Mouse (Mus musculus): ENCODE results near the gene Bcl11b. TPM values are rescaled to one million over a fixed set of nuclear protein-coding genes. Genes with fewer than 3 reads are reported as not detected.

Bcl11b gene
- polyA plus RNA-seq, 1 experiment from 2014 or later: 21.6 TPM

GRCm38 (mm10) chr12:107997241-107997640, 6.2 kb downstream of the Bcl11b start:
- no peaks in the 10 kb centered on the region for H3K27me3 ChIP-seq (replicated peaks)
- 0 out of 2 replicates have a peak overlapping the region, but pooled peaks have one; percentile 68 for H3K27ac ChIP-seq (replicated peaks)
- WGBS: 25% methylated on average over 3 of the region's 3 CpGs
- ATAC-seq (ENCODE audit: low FRiP score): no peak
- peak overlapping the region; percentile 98 for H3K4me2 ChIP-seq
- H3K4me1 ChIP-seq: peaks cover 61% of the 10 kb centered on the region
- H3K9me3 ChIP-seq (replicated peaks): no peaks in the 10 kb centered on the region
- peak overlapping the region; percentile 81 for H3K4me3 ChIP-seq (replicated peaks)
- H3K9ac ChIP-seq (replicated peaks): peak overlapping the region; percentile 34; the same call in 1 of the 2 replicates
- H3K36me3 ChIP-seq: no peaks in the 10 kb centered on the region

DNA sequence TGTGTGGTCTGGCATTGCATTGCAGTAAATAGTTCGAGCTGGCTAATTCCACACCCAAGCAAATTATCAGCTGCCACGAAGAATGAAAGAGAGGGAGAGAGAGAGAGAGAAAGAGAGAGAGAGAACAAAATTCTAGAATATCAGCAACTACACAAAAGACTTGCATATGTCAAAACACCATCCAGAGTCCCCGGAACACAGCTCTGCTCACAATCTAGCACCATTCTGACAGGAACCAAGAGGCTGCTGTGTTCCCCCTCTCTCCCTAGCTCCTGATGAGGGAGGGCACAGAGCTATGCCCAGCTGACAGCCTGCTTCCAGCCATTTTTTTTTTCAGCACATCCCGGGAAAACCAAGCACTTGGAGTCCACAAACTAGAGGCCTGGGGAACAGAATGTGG, 6.6 kb downstream of the Bcl11b start:
- Histone ChIP-seq H3K9ac (replicated peaks) (no peak overlapping the region), H3K4me2 (peak overlapping the region; percentile 98), H3K27me3 (replicated peaks) (no peaks in the 10 kb centered on the region), H3K4me3 (replicated peaks) (peak overlapping the region; percentile 81; the same call in 1 of the 2 replicates), H3K4me1 (peaks cover 58% of the 10 kb centered on the region), H3K36me3 (no peaks in the 10 kb centered on the region), H3K9me3 (replicated peaks) (no peaks in the 10 kb centered on the region), H3K27ac (replicated peaks) (no peak overlapping the region)
- 43% methylated on average over 4 of the region's 4 CpGs for WGBS
- ATAC-seq (ENCODE audit: low FRiP score): no peak

DNA sequence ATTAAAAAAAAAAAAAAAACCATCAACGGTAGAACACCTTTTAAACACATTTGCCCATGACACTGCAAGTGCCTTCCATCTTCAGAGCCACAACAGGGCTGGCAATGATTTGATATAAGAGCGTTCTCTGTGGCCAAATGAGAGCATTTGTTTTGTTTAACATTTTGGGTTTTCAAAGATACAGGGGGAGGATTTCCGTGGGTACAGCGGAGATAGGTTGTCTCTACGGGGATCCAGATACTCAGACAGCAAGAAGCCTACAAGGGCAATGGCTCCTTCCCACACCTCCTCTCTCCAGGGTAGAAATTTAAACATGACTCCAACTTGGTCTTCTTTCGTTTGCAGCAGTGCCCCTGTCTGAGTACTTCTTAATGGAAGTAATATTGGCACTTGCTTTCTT, 7.2 kb downstream of the Bcl11b start:
- H3K27ac ChIP-seq (replicated peaks): no peak overlapping the region
- H3K4me1 ChIP-seq: peaks cover 63% of the 10 kb centered on the region
- no peak for ATAC-seq (ENCODE audit: low FRiP score)
- H3K4me3 ChIP-seq (replicated peaks): no peak overlapping the region
- no peak overlapping the region for H3K9ac ChIP-seq (replicated peaks)
- H3K4me2 ChIP-seq: peak overlapping the region; percentile 98; the same call in 1 of the 2 replicates
- H3K9me3 ChIP-seq (replicated peaks): no peaks in the 10 kb centered on the region
- 66% methylated on average over 6 of the region's 6 CpGs for WGBS
- H3K36me3 ChIP-seq: no peaks in the 10 kb centered on the region
- H3K27me3 ChIP-seq (replicated peaks): no peaks in the 10 kb centered on the region

GRCm38 (mm10) chr12:107994421-107994820, 9.0 kb downstream of the Bcl11b start:
- peak overlapping the region; percentile 98 for H3K4me2 ChIP-seq
- H3K9ac ChIP-seq (replicated peaks): no peak overlapping the region; the same call in 1 of the 2 replicates
- 37% methylated on average over 4 of the region's 4 CpGs for WGBS
- H3K9me3 ChIP-seq (replicated peaks): no peaks in the 10 kb centered on the region
- H3K4me1 ChIP-seq: peaks cover 76% of the 10 kb centered on the region
- H3K27ac ChIP-seq (replicated peaks): no peak overlapping the region
- no peak for ATAC-seq (ENCODE audit: low FRiP score)
- no peak overlapping the region for H3K4me3 ChIP-seq (replicated peaks)
- H3K27me3 ChIP-seq (replicated peaks): no peaks in the 10 kb centered on the region
- H3K36me3 ChIP-seq: no peaks in the 10 kb centered on the region

DNA sequence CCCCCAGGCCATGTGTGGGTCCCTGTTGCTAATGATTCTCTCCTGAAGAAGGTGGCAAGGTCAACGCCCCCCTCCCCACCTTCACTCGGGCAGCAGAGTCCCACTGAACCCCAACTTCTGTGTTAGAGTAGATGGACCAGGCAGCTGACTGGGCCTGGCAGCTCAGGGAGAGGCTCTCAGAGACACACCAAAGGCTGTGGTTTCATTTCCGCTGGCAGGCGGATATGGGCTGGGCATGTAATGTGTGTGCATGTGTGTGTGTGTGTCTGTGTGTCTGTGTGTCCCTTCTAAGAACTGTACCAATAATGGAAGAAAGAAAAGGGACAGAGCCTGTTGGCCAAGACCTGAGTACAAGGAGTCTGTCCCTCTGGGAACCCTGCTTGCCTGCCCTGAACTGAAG, 10.4 kb downstream of the Bcl11b start:
- no peak for ATAC-seq (ENCODE audit: low FRiP score)
- no peak overlapping the region for H3K9ac ChIP-seq (replicated peaks)
- no peak overlapping the region for H3K4me3 ChIP-seq (replicated peaks)
- WGBS: 75% methylated on average over 4 of the region's 4 CpGs
- H3K36me3 ChIP-seq: no peaks in the 10 kb centered on the region
- H3K27ac ChIP-seq (replicated peaks): 0 out of 2 replicates have a peak overlapping the region, but pooled peaks have one; percentile 11
- no peaks in the 10 kb centered on the region for H3K9me3 ChIP-seq (replicated peaks)
- peaks cover 76% of the 10 kb centered on the region for H3K4me1 ChIP-seq
- no peaks in the 10 kb centered on the region for H3K27me3 ChIP-seq (replicated peaks)
- H3K4me2 ChIP-seq: peak overlapping the region; percentile 41; the same call in 1 of the 2 replicates

- Histone ChIP-seq H3K9me3 (replicated peaks) (no peaks in the 10 kb centered on the region), H3K4me3 (replicated peaks) (no peak overlapping the region), H3K36me3 (no peaks in the 10 kb centered on the region), H3K4me2 (peak overlapping the region; percentile 41), H3K27me3 (replicated peaks) (no peaks in the 10 kb centered on the region), H3K9ac (replicated peaks) (no peak overlapping the region), H3K27ac (replicated peaks) (no peak overlapping the region), H3K4me1 (peaks cover 72% of the 10 kb centered on the region)
- 27% methylated on average over 11 of the region's 11 CpGs for WGBS
- no peak for ATAC-seq (ENCODE audit: low FRiP score)
These were observed 12.2 kb downstream of the Bcl11b start for GRCm38 (mm10) chr12:107991191-107991590.

DNA sequence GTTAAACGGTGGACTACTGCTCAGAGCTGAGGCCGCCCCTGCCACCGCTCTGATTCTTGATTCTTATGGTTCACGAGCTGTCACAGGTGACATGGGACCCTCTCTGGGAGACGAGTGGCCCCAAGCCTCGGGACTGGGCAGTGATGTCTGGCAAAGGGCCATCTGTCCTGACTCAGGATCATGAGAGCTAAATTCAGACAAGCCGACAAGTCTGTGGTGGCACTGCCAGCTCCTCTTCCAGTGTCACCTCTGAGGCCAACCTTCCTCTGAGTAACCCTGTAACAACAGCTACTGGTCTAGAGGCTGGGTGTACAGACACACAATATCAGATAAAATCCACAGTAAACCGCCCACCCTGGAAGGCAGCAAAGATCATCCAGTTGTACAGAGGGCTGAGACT, 20.2 kb downstream of the Bcl11b start:
- peaks cover 62% of the 10 kb centered on the region for H3K4me1 ChIP-seq
- H3K9ac ChIP-seq (replicated peaks): no peak overlapping the region
- no peaks in the 10 kb centered on the region for H3K36me3 ChIP-seq
- H3K4me3 ChIP-seq (replicated peaks): no peak overlapping the region
- H3K27me3 ChIP-seq (replicated peaks): no peaks in the 10 kb centered on the region
- no peak overlapping the region for H3K4me2 ChIP-seq
- H3K9me3 ChIP-seq (replicated peaks): no peaks in the 10 kb centered on the region
- H3K27ac ChIP-seq (replicated peaks): no peak overlapping the region
- 74% methylated on average over 8 of the region's 8 CpGs for WGBS
- no peak for ATAC-seq (ENCODE audit: low FRiP score)

GRCm38 (mm10) chr12:107982306-107982705, 21.1 kb downstream of the Bcl11b start:
- Histone ChIP-seq H3K9me3 (replicated peaks) (no peaks in the 10 kb centered on the region), H3K4me1 (peaks cover 63% of the 10 kb centered on the region), H3K4me3 (replicated peaks) (no peak overlapping the region), H3K36me3 (no peaks in the 10 kb centered on the region), H3K9ac (replicated peaks) (no peak overlapping the region), H3K27ac (replicated peaks) (no peak overlapping the region), H3K27me3 (replicated peaks) (no peaks in the 10 kb centered on the region), H3K4me2 (no peak overlapping the region)
- 72% methylated on average over 9 of the region's 9 CpGs for WGBS
- ATAC-seq (ENCODE audit: low FRiP score): no peak

GRCm38 (mm10) chr12:107981231-107981630, 22.2 kb downstream of the Bcl11b start:
- Histone ChIP-seq H3K9me3 (replicated peaks) (no peaks in the 10 kb centered on the region), H3K4me2 (no peak overlapping the region)
- no peak for ATAC-seq (ENCODE audit: low FRiP score)

DNA sequence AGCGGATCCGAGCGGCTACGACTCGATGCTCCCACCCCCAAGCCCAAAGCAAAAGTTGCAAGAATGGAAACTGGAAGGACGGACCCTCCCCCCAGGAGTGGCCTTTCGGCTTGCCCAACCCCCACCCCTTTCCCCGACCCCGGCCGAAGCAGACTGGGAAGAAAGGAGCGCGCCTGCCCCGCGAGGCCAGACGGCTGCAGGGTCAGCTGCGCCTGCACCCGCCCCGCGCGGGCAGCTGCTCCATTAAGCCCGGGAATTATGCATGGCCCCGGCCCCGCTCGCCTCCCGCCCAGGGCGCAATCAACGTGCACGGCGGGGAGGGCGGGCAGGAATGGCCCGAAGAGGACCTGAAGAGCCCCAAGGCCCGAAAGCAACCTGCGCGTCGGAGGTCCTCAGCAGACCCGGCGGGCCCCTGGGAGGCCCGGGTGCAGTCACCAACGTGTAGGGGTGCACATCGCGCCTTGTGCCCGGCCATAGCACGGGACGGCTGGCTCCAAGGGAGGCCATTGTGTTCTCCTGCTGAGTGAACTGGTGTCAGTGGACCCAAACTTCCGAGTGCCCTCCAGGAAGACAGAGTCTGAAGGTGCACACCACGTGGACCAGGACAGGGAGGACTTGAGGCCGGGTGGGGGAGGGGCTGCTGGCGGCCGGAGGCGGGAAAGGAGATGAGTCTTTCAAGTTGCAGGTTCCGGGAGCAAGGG, 23.0 kb downstream of the Bcl11b start:
- H3K36me3 ChIP-seq: no peaks in the 10 kb centered on the region
- no peaks in the 10 kb centered on the region for H3K27me3 ChIP-seq (replicated peaks)
- no peak overlapping the region for H3K27ac ChIP-seq (replicated peaks)

More at GRCm38 (mm10) chr12:107981231-107981630, 22.2 kb downstream of the Bcl11b start:
- Histone ChIP-seq H3K4me1 (peaks cover 70% of the 10 kb centered on the region), H3K9ac (replicated peaks) (no peak overlapping the region), H3K4me3 (replicated peaks) (no peak overlapping the region), H3K27ac (replicated peaks) (no peak overlapping the region), H3K36me3 (no peaks in the 10 kb centered on the region), H3K27me3 (replicated peaks) (no peaks in the 10 kb centered on the region)
- WGBS: 19% methylated on average over 6 of the region's 6 CpGs

GRCm38 (mm10) chr12:107979710-107980260, 23.6 kb downstream of the Bcl11b start:
- Histone ChIP-seq H3K4me2 (peak overlapping the region; percentile 64), H3K27ac (replicated peaks) (no peak overlapping the region), H3K4me3 (replicated peaks) (peak overlapping the region; percentile 28), H3K36me3 (no peaks in the 10 kb centered on the region), H3K9ac (replicated peaks) (0 out of 2 replicates have a peak overlapping the region, but pooled peaks have one; percentile 8), H3K9me3 (replicated peaks) (no peaks in the 10 kb centered on the region), H3K4me1 (peaks cover 75% of the 10 kb centered on the region), H3K27me3 (replicated peaks) (no peaks in the 10 kb centered on the region)
- WGBS: 7% methylated on average over 27 of the region's 28 CpGs
- ATAC-seq (ENCODE audit: low FRiP score): no peak

More for the DNA sequence above, 23.0 kb downstream of the Bcl11b start:
- no peak for ATAC-seq (ENCODE audit: low FRiP score)
- H3K9ac ChIP-seq (replicated peaks): no peak overlapping the region; the same call in 1 of the 2 replicates
- WGBS: 3% methylated on average over 47 of the region's 51 CpGs
- peak overlapping the region; percentile 64 for H3K4me2 ChIP-seq
- H3K4me1 ChIP-seq: peaks cover 70% of the 10 kb centered on the region
- peak overlapping the region; percentile 28 for H3K4me3 ChIP-seq (replicated peaks)
- no peaks in the 10 kb centered on the region for H3K9me3 ChIP-seq (replicated peaks)

GRCm38 (mm10) chr12:107978736-107979255, 24.6 kb downstream of the Bcl11b start:
- Histone ChIP-seq H3K4me2 (0 out of 2 replicates have a peak overlapping the region, but pooled peaks have one; percentile 55), H3K4me1 (peaks cover 81% of the 10 kb centered on the region)
- no peak for ATAC-seq (ENCODE audit: low FRiP score)

More at GRCm38 (mm10) chr12:107978736-107979255, 24.6 kb downstream of the Bcl11b start:
- Histone ChIP-seq H3K4me3 (replicated peaks) (no peak overlapping the region), H3K36me3 (no peaks in the 10 kb centered on the region), H3K27ac (replicated peaks) (no peak overlapping the region; the same call in 1 of the 2 replicates), H3K27me3 (replicated peaks) (no peaks in the 10 kb centered on the region), H3K9ac (replicated peaks) (no peak overlapping the region), H3K9me3 (replicated peaks) (no peaks in the 10 kb centered on the region)
- 60% methylated on average over 8 of the region's 8 CpGs for WGBS
